Mouse (Mus musculus) heart, postnatal 25 days (tissue): Measurements from ENCODE around the gene Evi5. TPM values are rescaled to one million over a fixed set of nuclear protein-coding genes. Genes with fewer than 3 reads are reported as not detected.

ENCODE experiments used
- DNase-seq: peaks from one replicate; pipeline ENCODE4 v3.0.0; 2022; ENCODE audit warnings: low spot score
- intact Hi-C: fragments of 180-260 bp; cut with DNase I; formaldehyde crosslinking; loops from one replicate; pipeline ENCODE4 v1.15.1; 2025
- total RNA-seq, 2 experiments: library from RNA; stranded (reverse); gene quantifications; 2 replicates each; pipeline ENCODE4 v1.2.3; 2021

The Evi5 gene
- total RNA-seq, 2 experiments from 2014 or later: 17.9 to 22.1 TPM

- no peak for DNase-seq
- intact Hi-C loops: no loop called here
These were observed 43.6 kb downstream of the Evi5 start for GRCm38 (mm10) chr5:107831351-107831750.

- intact Hi-C loops: no loop called here
- no peak for DNase-seq
These were observed 44.8 kb downstream of the Evi5 start, which contains the start of gene Ube2d2b for GRCm38 (mm10) chr5:107829998-107830560. Gene Ube2d2b (plus strand): TSS chr5:107830099.

GRCm38 (mm10) chr5:107822521-107822920 lies 52.4 kb downstream of the Evi5 start:
- intact Hi-C loops: no loop called here
- no peak for DNase-seq

- DNase-seq: no peak
- intact Hi-C loops: no loop called here
These were observed 60.3 kb downstream of the Evi5 start for GRCm38 (mm10) chr5:107814651-107815050.

- intact Hi-C loops: no loop called here
- DNase-seq: no peak
These were observed 67.4 kb downstream of the Evi5 start for GRCm38 (mm10) chr5:107807496-107807895.

DNA sequence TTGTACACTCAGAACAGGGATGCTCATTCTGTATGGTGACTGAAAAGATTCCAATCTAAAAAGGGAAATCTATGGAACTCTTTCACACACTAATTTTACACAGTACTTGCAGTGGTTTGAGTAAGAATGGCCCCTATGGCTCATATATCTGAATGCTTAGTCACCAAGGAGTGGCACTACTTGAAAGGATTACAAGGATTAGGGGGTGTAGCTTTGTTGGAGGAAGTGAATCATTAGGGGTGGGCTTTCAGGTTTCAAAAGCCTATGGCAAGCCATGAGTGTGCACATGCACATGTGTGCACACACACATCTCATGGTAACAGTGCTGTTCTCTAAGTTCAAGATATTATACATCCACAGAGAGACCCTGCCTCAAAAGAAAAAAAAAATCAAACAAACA lies 72.3 kb downstream of the Evi5 start:
- intact Hi-C loops: no loop called here
- no peak for DNase-seq

DNA sequence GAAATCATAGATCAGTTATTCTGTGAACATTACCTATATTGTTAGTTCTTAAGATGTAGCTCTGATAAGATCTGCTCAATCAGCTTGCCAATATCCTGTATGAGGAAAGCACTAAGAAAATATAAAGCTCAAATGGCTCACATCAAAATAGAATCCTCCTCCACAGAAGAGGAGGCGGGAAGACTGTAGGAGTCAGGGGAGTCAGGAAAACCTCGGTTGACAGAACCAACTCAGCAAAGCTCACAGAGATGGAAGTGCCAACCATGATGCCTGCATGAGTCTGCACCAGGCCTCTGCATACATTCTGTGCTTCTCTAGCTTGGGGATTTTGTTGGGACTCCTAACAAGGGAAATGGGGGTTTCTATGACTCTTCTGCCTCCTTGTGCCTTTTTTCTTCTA lies 73.7 kb downstream of the Evi5 start:
- DNase-seq: no peak
- intact Hi-C loops: no loop called here

DNA sequence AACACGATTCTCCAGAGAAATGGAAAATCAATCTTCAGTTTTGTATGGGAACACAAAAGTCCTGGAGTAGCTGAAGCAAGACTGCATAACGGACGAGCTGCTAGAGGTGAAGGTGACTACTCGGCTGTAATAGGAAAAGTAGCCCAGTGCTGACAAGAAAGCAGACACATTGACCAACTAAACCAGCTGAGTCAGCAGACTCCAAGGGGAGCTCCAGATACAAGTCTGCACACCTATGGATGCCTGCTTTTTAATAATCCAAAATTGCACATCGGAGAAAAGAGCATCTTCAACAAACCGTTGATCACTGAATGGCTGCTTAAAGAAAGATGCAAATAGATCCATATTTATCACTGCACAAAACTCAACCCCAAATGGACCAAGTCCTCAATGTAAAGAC lies 76.6 kb downstream of the Evi5 start:
- intact Hi-C loops: no loop called here
- no peak for DNase-seq

DNA sequence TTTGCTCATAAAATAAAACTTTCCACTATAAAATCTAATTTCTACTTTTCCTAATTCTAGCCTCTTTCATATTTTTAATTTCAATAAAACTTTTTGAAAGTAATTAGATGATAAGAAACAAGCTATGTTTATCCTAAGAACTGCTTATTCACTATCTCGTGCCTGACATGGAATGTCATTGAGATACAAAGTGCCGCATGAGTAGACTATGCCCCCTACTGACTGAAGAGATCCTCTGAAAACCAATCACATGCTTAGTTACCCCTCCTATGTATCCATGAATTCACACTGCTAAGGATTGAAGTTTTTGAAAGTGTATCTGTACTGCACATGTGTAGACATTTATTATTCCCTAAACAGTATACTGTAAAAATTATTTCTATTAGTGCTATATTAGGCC lies 81.0 kb downstream of the Evi5 start:
- DNase-seq: no peak
- intact Hi-C loops: loop anchor here (5.0 kb wide), 3 partner anchors 83 to 182 kb away; partner anchors contain the start of gene Evi5

GRCm38 (mm10) chr5:107793258-107793657 lies 81.6 kb downstream of the Evi5 start:
- intact Hi-C loops: loop anchor here (5.0 kb wide), 3 partner anchors 84 to 181 kb away; partner anchors contain the start of gene Evi5
- DNase-seq: no peak

GRCm38 (mm10) chr5:107792516-107792915 lies 82.4 kb downstream of the Evi5 start:
- intact Hi-C loops: loop anchor here (5.0 kb wide), 3 partner anchors 85 to 180 kb away; partner anchors contain the start of gene Evi5
- no peak for DNase-seq

DNA sequence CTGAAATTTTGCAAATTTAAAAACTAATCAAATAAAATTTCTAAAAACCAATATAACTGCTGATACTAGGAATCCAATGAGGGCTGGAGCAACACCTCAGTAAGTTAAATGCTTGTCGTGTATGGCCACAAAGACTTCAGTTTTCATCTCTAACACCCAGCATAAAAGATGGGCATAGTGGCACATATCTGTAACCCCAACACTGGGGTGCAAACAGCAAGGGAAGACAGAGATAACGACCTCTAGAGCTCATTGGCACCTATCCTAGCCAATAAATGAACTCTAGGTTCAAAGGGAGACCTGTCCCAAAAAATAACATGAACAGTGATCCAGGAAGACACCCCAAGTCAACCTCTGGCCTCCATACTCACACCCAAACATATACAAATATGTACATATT lies 82.9 kb downstream of the Evi5 start:
- DNase-seq: no peak
- intact Hi-C loops: loop anchor here (5.0 kb wide), 3 partner anchors 85 to 180 kb away; partner anchors contain the start of gene Evi5

DNA sequence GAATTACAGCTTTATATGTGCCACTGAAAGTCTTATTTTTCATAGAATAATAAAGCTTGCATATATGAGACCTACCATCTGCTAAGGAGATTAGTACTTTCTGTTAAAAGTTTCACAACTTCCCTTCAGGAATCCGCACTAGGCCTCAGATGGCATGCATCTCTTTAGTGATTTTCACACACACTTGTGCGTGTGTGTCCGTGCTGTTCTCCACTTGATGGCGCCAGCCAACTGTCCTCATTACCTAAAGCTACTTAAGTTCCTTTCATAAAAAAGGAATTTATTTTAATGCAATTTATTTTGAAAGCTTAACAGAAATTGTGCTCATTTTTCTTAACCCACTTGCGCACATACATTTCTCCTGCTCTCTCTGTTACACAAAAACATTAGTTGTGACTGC lies 85.4 kb downstream of the Evi5 start:
- no peak for DNase-seq
- intact Hi-C loops: no loop called here

GRCm38 (mm10) chr5:107787682-107788443 lies 87.0 kb downstream of the Evi5 start:
- no peak for DNase-seq
- intact Hi-C loops: no loop called here

DNA sequence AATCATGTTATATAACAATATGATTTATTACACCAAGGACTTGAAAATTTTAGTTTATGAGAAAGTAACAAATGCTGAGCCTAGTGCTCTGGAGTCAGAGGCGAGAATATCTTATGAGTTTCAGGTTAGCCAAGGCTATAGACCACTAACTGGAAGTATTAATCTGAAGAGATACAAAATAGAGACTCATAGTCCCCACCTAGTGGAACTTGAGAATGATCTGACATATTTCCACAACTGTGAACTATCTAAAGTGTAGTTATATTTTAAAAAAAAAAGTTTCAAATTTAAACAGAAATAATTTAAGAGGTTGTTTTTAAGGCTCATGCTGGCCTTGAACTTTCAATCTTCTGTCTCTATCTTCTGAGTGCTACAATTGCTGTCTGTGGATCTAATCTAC lies 92.5 kb downstream of the Evi5 start:
- no peak for DNase-seq
- intact Hi-C loops: no loop called here

GRCm38 (mm10) chr5:107778763-107779162 lies 96.1 kb downstream of the Evi5 start:
- DNase-seq: no peak
- intact Hi-C loops: no loop called here

DNA sequence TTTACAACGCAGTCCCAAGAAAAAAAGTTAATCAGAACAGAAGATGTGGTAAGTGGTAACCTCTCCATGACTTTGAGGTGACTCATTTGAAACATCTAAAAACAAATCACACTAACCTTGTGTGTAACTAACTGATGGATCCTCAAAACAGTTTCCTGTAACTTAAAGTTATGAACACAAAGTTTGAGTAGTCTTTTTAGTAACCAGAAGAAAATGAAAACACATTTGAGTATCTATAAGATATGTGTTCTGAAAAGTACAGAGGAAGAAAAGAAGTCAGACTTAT lies 97.4 kb downstream of the Evi5 start:
- no peak for DNase-seq
- intact Hi-C loops: no loop called here

DNA sequence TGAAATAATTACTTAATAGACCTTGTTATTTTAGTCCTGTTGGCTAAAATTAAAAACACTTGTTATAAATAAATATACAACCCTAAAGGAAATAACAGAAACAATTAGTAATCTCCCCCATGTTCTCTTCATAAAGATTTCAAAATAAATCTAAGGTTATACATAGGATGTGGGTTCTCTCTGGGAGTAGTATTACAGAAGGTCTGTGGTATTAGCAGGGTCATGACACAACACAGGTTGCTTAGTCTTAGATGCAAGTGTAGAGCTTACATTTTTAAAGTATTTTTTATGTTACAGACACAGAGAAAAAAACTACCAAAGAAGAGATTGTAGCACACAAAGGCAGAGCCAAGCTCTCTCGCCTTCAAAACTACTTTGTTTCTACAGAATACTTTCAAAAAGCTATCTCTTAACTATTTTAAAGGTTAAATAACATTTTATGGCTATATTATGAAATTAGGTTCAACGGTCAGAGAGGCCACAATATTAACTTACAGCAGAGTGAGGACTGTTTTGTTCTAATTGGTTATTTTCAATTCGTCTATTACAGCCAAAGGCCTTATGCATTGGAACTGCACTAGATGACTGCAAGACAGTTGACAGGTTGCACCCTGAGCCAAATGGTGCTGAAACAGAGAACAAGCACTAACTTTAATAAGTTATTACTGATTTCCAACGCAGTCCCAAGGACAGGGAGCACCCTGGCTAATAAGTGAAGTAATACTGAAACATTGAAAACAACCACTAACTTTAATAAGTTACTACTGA lies 97.9 kb downstream of the Evi5 start:
- no peak for DNase-seq
- intact Hi-C loops: no loop called here

GRCm38 (mm10) chr5:107775875-107776274 lies 99.0 kb downstream of the Evi5 start:
- no peak for DNase-seq
- intact Hi-C loops: no loop called here

DNA sequence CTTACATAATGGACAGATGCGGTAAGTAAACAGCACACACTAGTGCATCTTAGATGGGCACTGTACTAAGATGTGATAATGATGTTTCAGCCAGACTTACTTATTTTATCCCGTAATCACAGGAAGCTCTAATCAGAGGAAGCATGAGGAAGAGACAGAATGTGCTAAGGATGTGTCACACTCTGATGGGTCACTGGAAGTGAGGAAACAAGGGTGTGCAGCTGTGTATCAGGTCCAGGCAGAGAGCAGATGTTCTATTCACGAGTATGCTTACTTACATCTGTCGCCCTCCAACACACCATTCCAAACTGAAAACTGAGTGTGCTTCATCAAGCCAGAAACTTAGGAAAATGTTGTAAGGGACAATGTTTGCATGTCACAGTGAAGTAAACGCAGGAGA lies 102.9 kb downstream of the Evi5 start:
- no peak for DNase-seq
- intact Hi-C loops: no loop called here

DNA sequence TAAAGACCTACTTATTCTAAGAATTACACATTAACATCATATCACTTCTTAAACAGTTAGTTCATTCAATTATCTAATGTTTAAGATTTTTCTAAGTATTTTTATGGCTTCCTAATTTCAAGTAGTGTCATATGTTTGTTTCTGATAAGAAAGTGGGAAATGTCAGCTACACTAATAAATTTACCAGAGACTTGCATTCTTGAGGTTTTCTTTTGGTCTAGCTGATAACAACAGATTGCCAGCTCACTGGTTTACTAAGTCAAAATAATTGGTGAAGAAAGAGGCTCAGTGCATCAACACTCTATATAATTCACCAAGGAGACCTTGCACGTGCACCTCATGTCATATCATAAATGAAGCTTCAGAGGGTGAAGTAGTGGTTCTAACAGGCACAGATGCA lies 106.7 kb downstream of the Evi5 start:
- DNase-seq: no peak
- intact Hi-C loops: no loop called here
